Mouse (Mus musculus) kidney, adult 9 months (tissue): ENCODE results near the gene Defb15.
"Not testable (repeated sequence)": the region's sequence is repeated elsewhere in the genome, so short reads cannot be mapped to it uniquely, and the experiment has no call there.

Experiments
- DNase-seq: peaks from one replicate; pipeline ENCODE4 v3.0.0; 2022

Gene Defb15

DNA sequence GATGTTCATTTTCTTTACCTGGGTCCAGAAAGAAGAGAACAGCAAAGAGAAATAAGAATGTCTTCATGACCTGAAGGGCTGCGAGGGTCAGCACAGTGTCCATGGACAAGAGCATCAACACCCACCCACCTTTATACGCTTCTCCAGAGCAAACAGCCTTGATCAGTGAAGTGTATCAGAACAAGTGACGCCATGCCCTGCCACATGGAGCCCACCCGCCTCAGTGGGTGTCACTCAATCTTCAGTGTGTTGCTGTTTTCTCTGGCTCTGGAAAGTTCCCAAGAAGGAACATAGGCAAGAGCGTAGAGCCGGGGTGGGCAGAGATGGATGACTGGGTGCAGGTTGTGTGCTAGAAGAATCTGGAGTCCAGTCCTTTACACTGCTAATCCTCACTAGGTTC lies at the start of gene Defb15:
Gene Defb15, minus strand, starts transcription at position 101 of the 400 bp plus-strand sequence.
- no peak for DNase-seq

DNA sequence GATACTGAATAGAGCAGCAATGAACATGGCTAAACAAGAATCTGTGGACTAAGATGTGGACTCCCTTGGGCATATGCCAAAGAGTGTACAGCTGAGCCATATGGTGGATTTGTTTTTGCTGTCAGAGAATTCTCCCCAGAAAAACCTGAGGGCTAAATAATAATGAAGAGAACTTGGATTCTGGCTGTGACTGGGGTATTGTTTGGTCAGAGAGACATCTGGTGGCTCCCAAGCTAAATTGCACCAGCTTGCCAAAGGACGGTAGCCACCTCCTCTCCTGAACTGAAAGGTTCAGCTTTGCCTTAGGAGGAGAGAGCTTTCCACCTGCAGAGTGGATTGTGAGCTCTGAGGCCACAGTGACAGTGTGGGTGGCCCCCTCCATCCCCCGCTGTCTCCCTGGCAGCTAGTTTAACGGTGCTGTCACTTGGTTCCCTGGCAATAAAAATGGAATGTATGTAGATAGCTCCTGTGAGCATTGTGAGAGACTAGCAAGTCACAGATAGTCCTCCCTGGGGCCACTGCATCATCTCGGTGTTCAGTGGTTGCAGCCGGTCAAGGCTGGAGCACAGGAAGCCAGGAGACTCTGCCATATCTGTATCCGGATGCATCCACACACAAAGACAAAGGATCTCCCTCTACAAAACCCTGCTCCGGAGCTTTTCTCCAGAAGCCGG lies 49.3 kb upstream of the Defb15 start:
- DNase-seq = peak; percentile 19

DNA sequence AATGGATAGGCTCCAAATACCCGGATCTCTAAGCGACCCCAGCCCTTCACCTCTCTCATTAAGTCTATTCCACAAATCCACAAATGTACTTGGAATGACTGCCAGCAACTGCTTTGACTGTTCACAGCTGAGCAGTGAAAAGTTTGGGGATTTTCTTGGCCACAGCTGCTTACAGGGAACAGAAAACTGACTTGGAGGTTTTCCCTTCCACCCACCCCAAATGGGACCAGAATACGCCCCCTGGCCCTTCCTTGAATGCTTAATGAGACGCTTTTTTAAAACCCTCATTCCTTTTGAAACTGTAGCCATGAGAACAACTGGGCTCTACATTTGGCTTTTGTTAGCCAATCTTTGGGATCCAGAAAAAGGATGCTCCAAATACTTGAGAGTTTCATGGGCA lies 45.7 kb upstream of the Defb15 start:
- no peak for DNase-seq

DNA sequence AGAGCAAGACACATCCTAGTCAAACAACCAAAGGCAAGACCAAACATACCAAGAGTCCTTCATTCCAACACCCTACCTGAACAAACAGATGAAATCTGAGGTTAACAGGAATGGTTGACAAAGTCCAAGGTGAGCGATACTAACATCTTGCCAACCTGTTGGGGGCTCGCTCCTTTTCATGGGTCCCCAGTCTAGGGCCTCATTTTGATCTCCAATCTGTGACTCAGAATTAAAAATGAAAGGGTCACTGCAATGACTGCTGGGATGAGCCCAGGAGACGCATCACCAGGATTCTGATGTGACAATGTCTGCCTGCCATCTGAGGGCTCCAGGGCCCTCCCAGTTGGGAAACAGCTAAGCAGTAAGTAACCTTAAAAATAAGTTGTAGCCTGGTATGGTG lies 37.0 kb upstream of the Defb15 start, which contains the start of gene Ccdc70:
Gene Ccdc70, plus strand, starts transcription at position 301 of the 400 bp plus-strand sequence.
- DNase-seq = no peak

DNA sequence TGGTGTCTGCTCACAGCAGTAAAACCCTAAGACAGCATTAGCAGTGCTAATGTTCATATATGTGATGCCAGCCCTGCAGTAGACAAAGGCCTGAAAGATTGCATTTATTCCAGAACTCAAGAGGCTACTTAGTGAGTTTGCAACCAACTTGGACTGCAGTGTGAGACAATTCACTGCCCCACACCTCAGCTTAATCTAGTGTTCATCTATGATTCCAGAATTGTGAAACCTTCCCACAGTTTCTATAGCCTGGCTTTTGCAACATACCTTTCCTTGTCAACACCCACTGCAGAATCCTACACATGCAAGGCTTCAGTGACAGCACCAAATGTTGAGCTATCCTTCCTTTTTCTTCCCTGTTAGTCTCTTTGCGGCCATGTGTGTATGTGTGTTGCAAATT lies 34.1 kb upstream of the Defb15 start:
- no peak for DNase-seq

DNA sequence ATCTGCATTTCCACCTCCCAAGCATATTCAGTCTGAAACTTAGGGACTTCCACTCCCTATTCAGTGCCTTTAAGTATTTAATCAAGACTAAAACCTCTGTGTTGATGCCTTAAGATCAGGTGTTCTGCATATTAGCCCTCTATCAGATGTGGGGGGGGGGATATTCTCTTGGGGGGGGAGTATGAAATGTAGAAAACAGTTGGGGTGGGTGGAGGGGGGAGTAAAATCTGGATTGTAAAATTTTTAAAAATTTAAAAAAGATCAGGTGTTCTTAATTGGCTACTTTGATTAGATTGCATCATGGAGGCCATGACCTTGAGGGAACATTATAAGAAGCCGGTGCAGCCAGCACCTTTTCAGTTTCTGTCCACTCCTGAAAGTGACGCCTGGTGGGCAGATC lies 25.9 kb upstream of the Defb15 start, which contains the start of gene Fam90a1a:
Gene Fam90a1a, plus strand, starts transcription at position 301 of the 400 bp plus-strand sequence.
- DNase-seq = no peak

DNA sequence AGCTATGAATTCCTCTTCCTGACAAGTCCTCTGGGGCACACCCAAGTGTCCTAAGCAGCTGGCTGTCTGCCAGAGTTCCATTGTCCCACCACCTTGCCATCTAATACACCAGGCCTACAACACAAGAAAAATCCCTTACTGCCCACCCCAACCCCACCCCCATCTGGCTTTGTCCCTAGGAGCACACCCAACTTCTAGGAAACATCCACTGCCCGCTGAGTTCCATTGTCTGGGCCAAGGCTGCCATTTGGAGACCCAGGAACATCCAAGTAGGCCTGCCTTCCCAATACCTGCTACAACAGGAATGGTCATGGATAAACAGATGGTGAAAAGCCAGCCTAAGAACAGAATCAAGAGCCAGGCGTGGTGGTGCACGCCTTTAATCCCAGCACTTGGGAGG lies 23.8 kb upstream of the Defb15 start:
- no peak for DNase-seq

DNA sequence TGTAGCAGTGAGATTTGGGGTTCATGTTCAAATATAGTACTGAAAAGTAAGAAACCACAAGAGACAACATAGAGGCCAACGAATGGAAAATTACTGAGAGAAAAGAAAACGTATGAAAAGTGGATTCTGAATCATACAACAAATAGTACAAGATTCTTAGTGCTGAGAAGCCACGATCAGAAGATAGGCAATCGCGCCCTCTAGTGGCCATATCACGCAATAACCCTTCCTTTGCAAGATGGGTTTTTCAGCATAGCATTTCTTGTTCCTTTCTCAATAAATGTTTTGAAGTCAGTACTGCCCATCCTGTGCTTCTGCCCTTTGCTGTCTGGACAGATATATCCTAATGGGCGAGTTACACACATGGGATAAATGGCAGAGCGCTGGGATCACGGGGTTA lies 22.8 kb upstream of the Defb15 start:
- DNase-seq = peak; percentile 64

DNA sequence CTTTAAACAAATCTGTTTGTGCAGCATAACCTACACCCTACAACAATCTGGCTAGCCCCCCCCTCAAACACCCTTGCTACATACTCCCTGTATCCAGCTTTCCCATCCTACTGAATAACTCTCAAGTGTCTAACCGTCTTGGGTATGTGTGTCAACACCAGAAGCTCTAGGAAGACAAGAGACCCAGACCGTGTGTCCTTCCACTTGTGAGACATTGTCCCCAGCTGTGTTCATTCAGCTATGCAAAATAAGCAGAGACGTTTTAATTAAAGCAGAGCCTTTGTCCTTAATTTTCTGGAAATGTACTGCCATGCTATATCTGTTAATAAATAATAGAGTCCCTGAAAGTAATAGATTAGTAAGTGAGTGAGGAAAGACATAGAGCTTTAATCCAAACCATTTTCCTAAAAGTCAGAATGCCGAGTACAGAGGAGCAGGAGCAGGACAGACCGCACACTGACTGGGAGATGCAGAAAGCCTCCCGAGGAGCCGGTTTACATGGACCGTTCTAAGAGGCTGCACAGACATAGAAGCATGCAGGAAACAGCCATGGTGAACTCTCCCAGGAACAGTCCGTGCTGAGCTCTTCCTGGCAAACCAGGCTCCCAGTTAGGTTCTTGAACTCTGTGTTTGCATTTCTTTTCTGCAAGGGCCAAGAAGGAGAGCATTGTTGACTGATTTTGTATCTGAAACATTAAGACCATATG lies 15.0 kb upstream of the Defb15 start:
- DNase-seq = peak; percentile 12

DNA sequence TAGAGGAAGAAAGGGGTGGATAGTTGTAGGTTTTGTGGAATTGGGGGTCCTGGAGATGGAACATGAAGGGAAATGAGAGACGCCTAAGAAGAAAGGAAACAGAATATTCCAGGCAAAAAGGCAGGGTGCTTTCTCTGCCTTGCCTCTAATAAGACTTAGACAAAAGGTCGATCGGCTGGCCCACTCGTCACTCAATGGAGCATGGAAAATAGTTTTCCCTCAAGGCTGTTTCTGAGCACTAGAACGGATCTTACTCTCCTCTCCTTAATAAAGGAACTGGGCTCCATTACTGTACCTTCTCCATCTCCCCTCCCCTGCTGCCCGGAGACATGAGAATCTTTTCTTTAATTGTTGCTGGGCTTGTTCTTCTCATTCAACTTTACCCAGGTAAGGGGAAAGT lies 14.0 kb upstream of the Defb15 start, which contains the start of gene Defb13:
Gene Defb13, plus strand, starts transcription at position 301 of the 400 bp plus-strand sequence.
- DNase-seq = no peak

DNA sequence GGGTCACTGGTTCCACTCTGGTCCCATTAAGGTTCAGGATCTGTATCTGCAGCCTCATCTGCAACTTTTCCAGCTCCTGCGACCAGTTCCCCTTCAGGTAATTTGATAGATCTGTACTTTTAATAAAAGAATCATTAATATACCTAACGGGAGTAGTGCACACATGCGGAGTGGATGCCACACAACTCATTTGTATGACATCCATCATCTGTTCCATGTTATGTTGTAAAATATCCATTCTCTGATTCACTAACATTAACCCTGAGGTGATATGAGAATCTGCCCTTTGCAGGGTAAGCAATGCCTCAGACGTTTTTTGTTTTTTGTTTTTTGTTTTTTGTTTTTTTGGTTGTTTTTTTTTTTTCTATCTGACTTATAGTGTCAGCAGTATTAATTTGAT lies 5.5 kb upstream of the Defb15 start, which contains the start of gene Defb35:
Gene Defb35, plus strand, starts transcription at position 301 of the 400 bp plus-strand sequence.
- DNase-seq = not testable (repeated sequence)

DNA sequence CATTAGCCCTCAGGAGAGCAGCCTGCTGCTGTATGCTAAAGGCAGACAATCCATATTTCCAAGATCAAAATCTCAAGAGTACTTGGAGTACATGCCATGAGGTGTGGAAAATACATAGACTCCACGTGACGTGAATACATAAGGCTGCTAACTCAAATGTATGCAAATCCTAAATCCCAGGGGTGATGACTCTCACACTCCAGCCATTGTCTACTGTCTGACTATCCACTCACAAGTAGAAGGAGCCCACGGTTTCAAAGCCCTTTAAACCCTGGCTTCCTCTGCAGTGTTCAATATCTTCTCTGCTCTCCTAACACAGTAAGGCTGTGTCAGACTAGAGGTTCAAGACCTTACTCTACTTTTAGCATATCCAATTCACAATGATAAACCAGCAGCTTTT lies 1.8 kb downstream of the Defb15 start:
- DNase-seq = not testable (repeated sequence)

DNA sequence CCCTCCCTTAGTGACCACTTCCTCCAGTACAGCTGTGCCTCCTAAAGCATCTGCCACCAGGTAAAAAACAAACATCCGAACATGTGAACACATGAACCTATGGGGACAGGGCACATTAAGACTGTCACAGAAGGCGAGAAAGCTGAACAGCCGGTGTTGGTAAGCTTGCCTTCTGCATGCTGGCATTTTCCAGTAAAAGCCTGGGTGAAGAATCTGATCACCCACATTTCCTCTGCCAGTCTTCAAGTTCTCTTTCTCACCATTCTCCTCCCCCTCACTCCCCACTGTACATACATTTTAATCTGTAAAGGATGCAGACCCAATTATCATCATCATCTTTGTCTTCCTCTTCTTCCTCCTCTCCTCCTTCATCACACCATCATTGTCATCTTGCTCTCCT lies 16.9 kb downstream of the Defb15 start:
- no peak for DNase-seq

DNA sequence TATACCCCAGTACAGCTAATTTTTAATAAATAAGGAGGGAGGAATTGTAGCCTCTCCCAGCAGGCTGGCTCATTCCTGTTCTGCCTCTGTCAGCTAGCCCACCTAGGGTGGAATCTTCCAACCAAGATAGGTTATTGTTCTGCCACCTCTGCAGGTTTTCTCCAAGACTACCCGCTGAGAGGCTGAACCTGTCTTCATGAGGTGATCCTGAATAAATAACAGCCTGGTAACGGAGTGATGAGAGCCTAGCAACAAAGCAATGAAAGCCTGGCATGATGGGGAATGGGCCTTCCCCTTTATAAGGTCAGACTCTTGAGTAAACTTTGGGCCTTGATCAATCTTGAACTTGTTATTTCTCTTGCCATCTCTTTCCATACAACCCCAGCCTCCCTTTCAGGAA lies 20.0 kb downstream of the Defb15 start:
- no peak for DNase-seq

DNA sequence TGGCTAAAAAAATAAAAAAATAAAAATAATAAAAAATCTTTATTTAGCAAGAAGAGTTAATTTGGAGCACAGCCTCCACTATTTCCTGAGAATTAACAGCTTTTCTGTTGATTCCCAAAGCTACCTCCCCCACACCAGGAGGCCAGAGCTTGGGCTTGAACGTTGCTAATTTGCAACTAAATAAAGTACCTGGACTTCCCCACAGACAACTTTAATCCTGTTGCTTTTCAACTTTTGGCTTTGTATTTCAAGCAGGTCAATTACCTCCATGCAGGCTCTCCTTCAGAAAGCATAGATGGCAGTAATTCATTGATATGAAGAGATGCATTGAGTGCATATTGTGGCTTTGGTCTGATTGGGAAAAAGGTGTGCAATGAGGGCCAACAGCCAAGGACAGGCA lies 20.6 kb downstream of the Defb15 start:
- DNase-seq = no peak

DNA sequence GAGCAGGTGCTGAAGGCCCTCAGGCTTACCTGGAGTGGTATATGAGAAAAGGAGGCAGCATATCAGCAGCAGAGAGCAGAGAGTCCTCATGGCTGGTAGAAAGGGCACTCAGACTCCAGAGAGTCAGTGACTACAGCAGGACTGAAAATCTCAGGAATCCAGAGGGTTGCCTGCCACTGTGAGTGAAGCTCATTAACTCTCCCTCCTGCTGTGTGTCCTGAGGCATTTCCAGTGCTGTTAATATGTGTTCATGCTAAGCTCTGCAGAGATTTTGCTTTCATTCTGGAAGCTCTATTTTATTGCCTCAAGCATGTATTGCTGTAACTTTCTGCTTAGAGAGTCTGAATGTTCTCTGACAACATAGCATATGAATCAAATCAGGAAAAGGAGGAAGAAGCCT lies 26.2 kb downstream of the Defb15 start, which contains the start of gene Defb11:
Gene Defb11, minus strand, starts transcription at position 123 of the 400 bp plus-strand sequence.
- DNase-seq = peak; percentile 54

DNA sequence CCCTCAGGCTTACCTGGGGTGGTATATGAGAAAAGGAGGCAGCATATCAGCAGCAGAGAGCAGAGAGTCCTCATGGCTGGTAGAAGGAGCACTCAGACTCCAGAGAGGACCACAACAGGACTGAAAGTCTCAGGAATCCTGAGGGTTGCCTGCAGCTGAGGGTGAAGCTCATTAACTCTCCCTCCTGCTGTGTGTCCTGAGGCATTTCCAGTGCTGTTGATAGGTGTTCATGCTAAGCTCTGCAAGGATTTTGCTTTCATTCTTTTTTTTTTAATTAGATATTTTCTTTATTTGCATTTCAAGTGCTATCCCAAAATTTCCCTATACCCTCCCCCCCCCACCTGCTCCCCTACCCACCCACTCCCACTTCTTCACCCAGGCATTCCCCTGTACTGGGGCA lies 47.2 kb downstream of the Defb15 start, which contains the start of gene Defb9:
Gene Defb9, minus strand, starts transcription at position 101 of the 400 bp plus-strand sequence.
- peak; percentile 5 for DNase-seq
